Mouse (Mus musculus) inflammation-experienced regulatory T-cells, adult 16 weeks (primary cell): ENCODE data around the gene Psap. TPM values are rescaled to one million over a fixed set of nuclear protein-coding genes. Genes with fewer than 3 reads are reported as not detected.

Source experiments
- polyA plus RNA-seq: library from polyadenylated mRNA; unstranded; fragments of 100-300 nt; shearing (Covaris generic); gene quantifications from one replicate; pipeline ENCODE4 v1.2.1, GENCODE M21; 2017

Gene Psap
- polyA plus RNA-seq = 434 TPM

GRCm38 (mm10) chr10:60277207-60278005 lies at the start of gene Psap:
Gene Psap (plus strand): TSS chr10:60277627.

GRCm38 (mm10) chr10:60346701-60347405 lies 69.4 kb downstream of the Psap start, which contains the start of gene Vsir:
Gene Vsir (plus strand): TSS chr10:60346851.

Other genes starting within 250 kb of the Psap start
- gene Spock2, start 171.4 kb upstream of the Psap start, polyA plus RNA-seq = 9.2 TPM
- 0.23 TPM for gene Chst3, start 58.4 kb upstream of the Psap start, polyA plus RNA-seq
- 261 TPM for gene Vsir, start 69.2 kb downstream of the Psap start, polyA plus RNA-seq
- gene Gm17455, start 122.1 kb downstream of the Psap start, polyA plus RNA-seq = 1.9 TPM